Mouse (Mus musculus): ENCODE results near the gene Mtmr10. TPM values are rescaled to one million over a fixed set of nuclear protein-coding genes. Genes with fewer than 3 reads are reported as not detected.

Gene Mtmr10
- polyA plus RNA-seq, 1 experiment from 2014 or later = 6.9 TPM

DNA sequence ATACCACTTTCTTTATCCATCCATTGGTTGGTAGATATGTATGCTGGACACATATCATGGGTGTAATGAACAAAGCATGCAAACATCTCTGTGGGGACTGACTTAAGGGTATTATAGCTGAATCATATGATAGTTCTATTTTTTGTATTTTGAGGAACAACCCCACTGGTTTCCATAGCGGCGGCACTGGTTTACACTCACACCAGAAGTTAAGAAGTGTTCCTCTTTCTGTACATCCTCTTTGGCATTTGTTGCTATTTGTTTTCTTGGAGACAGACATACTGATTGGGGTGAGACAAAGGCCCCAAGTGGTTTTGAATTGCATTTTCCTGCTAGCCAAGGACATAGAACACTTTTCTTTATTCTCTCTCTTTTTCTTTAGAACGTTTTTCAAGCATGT lies 7.9 kb upstream of the Mtmr10 start:
- Histone ChIP-seq H3K36me3 (replicated peaks; ENCODE audit: insufficient read depth, low read length) (no peaks in the 10 kb centered on the region), H3K4me1 (ENCODE audit: insufficient read depth) (no peaks in the 10 kb centered on the region), H3K27me3 (ENCODE audit: insufficient read depth, low read length) (no peaks in the 10 kb centered on the region), H3K27ac (ENCODE audit: low read depth) (no peak overlapping the region), H3K4me3 (ENCODE audit: low read depth, low read length) (no peak overlapping the region), H3K9ac (replicated peaks) (no peak overlapping the region), H3K4me2 (ENCODE audit: low read depth, low read length) (no peak overlapping the region), H3K9me3 (ENCODE audit: low read length) (no peaks in the 10 kb centered on the region)
- TF ChIP-seq EP300 (IDR thresholded peaks at IDR 0.05; ENCODE audit: low read depth) (no peak), CTCF (IDR thresholded peaks at IDR 0.05; ENCODE audit: low read depth) (no peak)
- 43% methylated on average over 3 of the region's 3 CpGs for WGBS (ENCODE audit: insufficient replicate concordance)
- DNase-seq = no peak
- no peak for ATAC-seq

GRCm38 (mm10) chr7:64286566-64286965 lies 887 bp upstream of the Mtmr10 start:
- H3K4me2 ChIP-seq (ENCODE audit: low read depth, low read length) = peak overlapping the region; percentile 71
- H3K27me3 ChIP-seq (ENCODE audit: insufficient read depth, low read length) = no peaks in the 10 kb centered on the region
- ATAC-seq (no peak), DNase-seq (no peak)
- no peak overlapping the region for H3K9ac ChIP-seq (replicated peaks)
- H3K9me3 ChIP-seq (ENCODE audit: low read length) = no peaks in the 10 kb centered on the region
- H3K27ac ChIP-seq (ENCODE audit: low read depth) = no peak overlapping the region
- TF ChIP-seq EP300 (IDR thresholded peaks at IDR 0.05; ENCODE audit: low read depth) = no peak
- no peak for TF ChIP-seq CTCF (IDR thresholded peaks at IDR 0.05; ENCODE audit: low read depth)
- H3K36me3 ChIP-seq (replicated peaks; ENCODE audit: insufficient read depth, low read length) = 0 out of 2 replicates have a peak, but pooled peaks cover 6% of the 10 kb centered on the region
- H3K4me3 ChIP-seq (ENCODE audit: low read depth, low read length) = 0 out of 2 replicates have a peak overlapping the region, but pooled peaks have one; percentile 82
- H3K4me1 ChIP-seq (ENCODE audit: insufficient read depth) = peaks cover 7% of the 10 kb centered on the region

DNA sequence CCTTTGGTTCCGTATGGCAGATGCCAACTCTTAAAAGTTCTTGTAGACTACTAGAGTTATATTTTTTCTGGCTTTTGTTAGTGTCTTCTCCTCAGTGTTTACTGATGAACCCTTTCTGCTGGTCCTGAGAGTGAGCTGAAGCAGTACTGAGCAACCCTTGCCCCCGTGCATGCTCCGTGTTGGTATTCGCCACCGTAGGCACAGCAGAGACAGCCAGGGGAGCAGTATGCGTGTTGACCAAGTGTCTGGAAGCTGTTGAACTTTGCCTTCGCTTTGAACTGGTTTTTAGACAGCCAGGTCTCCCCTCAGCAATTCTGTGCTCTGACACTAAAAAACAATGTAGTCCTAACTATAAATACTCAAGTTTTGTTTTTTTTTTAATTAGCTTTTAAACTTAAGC lies 2.0 kb downstream of the Mtmr10 start:
- no peaks in the 10 kb centered on the region for H3K9me3 ChIP-seq (ENCODE audit: low read length)
- peaks cover 6% of the 10 kb centered on the region; the same call in 1 of the 2 replicates for H3K36me3 ChIP-seq (replicated peaks; ENCODE audit: insufficient read depth, low read length)
- no peaks in the 10 kb centered on the region for H3K27me3 ChIP-seq (ENCODE audit: insufficient read depth, low read length)
- no peak overlapping the region for H3K9ac ChIP-seq (replicated peaks)
- ATAC-seq = no peak
- H3K4me2 ChIP-seq (ENCODE audit: low read depth, low read length) = peak overlapping the region; percentile 38
- 0 out of 2 replicates have a peak overlapping the region, but pooled peaks have one; percentile 2 for H3K4me3 ChIP-seq (ENCODE audit: low read depth, low read length)
- 0 out of 2 replicates have a peak overlapping the region, but pooled peaks have one; percentile 5 for H3K27ac ChIP-seq (ENCODE audit: low read depth)
- no peak for TF ChIP-seq CTCF (IDR thresholded peaks at IDR 0.05; ENCODE audit: low read depth)
- WGBS (ENCODE audit: insufficient replicate concordance) = 63% methylated on average over 7 of the region's 7 CpGs
- peak; percentile 34 for DNase-seq
- H3K4me1 ChIP-seq (ENCODE audit: insufficient read depth) = peaks cover 13% of the 10 kb centered on the region

GRCm38 (mm10) chr7:64290431-64290830 lies 3.0 kb downstream of the Mtmr10 start:
- WGBS (ENCODE audit: insufficient replicate concordance) = 79% methylated on average over 6 of the region's 6 CpGs
- Histone ChIP-seq H3K27ac (ENCODE audit: low read depth) (0 out of 2 replicates have a peak overlapping the region, but pooled peaks have one; percentile 55), H3K4me3 (ENCODE audit: low read depth, low read length) (no peak overlapping the region), H3K27me3 (ENCODE audit: insufficient read depth, low read length) (no peaks in the 10 kb centered on the region), H3K9ac (replicated peaks) (no peak overlapping the region), H3K9me3 (ENCODE audit: low read length) (no peaks in the 10 kb centered on the region), H3K4me1 (ENCODE audit: insufficient read depth) (peaks cover 13% of the 10 kb centered on the region), H3K36me3 (replicated peaks; ENCODE audit: insufficient read depth, low read length) (peaks cover 6% of the 10 kb centered on the region; the same call in 1 of the 2 replicates), H3K4me2 (ENCODE audit: low read depth, low read length) (peak overlapping the region; percentile 33; the same call in 1 of the 2 replicates)
- ATAC-seq (no peak), DNase-seq (no peak)
- TF ChIP-seq EP300 (IDR thresholded peaks at IDR 0.05; ENCODE audit: low read depth) (no peak), CTCF (IDR thresholded peaks at IDR 0.05; ENCODE audit: low read depth) (no peak)

- H3K4me1 ChIP-seq (ENCODE audit: insufficient read depth) = peaks cover 11% of the 10 kb centered on the region
- H3K4me2 ChIP-seq (ENCODE audit: low read depth, low read length) = no peak overlapping the region
- H3K4me3 ChIP-seq (ENCODE audit: low read depth, low read length) = no peak overlapping the region
- H3K27ac ChIP-seq (ENCODE audit: low read depth) = no peak overlapping the region
- H3K9ac ChIP-seq (replicated peaks) = no peak overlapping the region
- DNase-seq (no peak), ATAC-seq (no peak)
- no peaks in the 10 kb centered on the region for H3K9me3 ChIP-seq (ENCODE audit: low read length)
- TF ChIP-seq CTCF (IDR thresholded peaks at IDR 0.05; ENCODE audit: low read depth) (no peak), EP300 (IDR thresholded peaks at IDR 0.05; ENCODE audit: low read depth) (no peak)
- H3K27me3 ChIP-seq (ENCODE audit: insufficient read depth, low read length) = no peaks in the 10 kb centered on the region
- WGBS (ENCODE audit: insufficient replicate concordance) = 89% methylated on average over 10 of the region's 10 CpGs
- H3K36me3 ChIP-seq (replicated peaks; ENCODE audit: insufficient read depth, low read length) = peaks cover 6% of the 10 kb centered on the region; the same call in 1 of the 2 replicates
These were observed 4.3 kb downstream of the Mtmr10 start for GRCm38 (mm10) chr7:64291722-64292121.

DNA sequence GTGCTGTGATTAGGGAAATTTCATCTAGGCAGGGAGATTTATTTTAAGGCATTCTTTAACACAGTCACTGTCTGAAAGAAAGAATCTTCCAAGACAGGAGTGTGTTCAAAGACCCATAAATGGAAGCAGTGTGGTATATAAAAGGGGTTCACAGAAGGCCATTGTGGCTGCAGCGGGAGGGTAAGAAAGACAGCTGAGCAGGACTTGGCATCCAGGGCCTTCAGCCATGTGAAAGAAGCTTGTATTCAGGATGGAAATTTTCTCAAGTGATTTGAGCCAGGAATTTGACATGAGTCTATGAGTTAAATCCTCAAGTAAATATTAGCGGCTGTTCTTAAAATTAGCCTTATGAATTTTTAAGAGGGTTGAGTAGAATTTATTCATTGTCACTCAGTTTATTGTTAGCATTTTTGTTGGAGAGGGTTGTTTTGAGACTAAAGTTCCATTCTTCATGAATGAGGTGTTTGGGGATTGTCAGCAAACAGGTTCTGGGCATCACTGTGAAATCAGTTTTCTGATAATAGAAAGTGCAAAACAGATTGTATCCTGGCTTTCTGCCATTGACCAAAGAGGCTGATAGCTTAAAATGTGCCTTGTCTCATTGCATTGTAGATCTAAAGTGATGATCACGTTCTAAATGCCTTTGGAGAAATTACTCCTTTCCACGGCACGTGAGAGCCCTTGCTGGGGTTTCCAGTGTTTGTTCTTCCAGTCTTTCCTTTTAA lies 9.0 kb downstream of the Mtmr10 start:
- Histone ChIP-seq H3K27ac (ENCODE audit: low read depth) (no peak overlapping the region), H3K9ac (replicated peaks) (no peak overlapping the region), H3K27me3 (ENCODE audit: insufficient read depth, low read length) (no peaks in the 10 kb centered on the region), H3K36me3 (replicated peaks; ENCODE audit: insufficient read depth, low read length) (peaks cover 9% of the 10 kb centered on the region), H3K4me2 (ENCODE audit: low read depth, low read length) (no peak overlapping the region), H3K9me3 (ENCODE audit: low read length) (no peaks in the 10 kb centered on the region), H3K4me3 (ENCODE audit: low read depth, low read length) (no peak overlapping the region), H3K4me1 (ENCODE audit: insufficient read depth) (0 out of 2 replicates have a peak, but pooled peaks cover 6% of the 10 kb centered on the region)
- TF ChIP-seq EP300 (IDR thresholded peaks at IDR 0.05; ENCODE audit: low read depth) = no peak
- TF ChIP-seq CTCF (IDR thresholded peaks at IDR 0.05; ENCODE audit: low read depth) = no peak
- DNase-seq (no peak), ATAC-seq (no peak)
- 77% methylated on average over 5 of the region's 5 CpGs for WGBS (ENCODE audit: insufficient replicate concordance)
